Mouse (Mus musculus) megakaryocyte progenitor cell, adult 5-6 weeks (primary cell): ENCODE data around the gene Il18r1. TPM values are rescaled to one million over a fixed set of nuclear protein-coding genes. Genes with fewer than 3 reads are reported as not detected.

Source experiments
- ATAC-seq: replicated peaks from 2 replicates; pipeline ENCODE4 v1.8.0; 2016; ENCODE audit warnings: mild to moderate bottlenecking, moderate TSS enrichment, inconsistent platforms; ENCODE audit not compliant: poor library complexity
- total RNA-seq, 2 experiments: library from RNA; stranded (forward) in 1 of 2; stranded (reverse) in 1 of 2; fragments of 157-497, 149-512 nt in 1 of 2; fragments of 200-1000 nt in 1 of 2; gene quantifications; 2 replicates each; pipeline versions ENCODE4 v1.2.3 to v1.2.4; 2015 to 2017

The Il18r1 gene
- total RNA-seq, 2 experiments from 2014 or later = 0.46 to 1.6 TPM

GRCm38 (mm10) chr1:40479505-40479923 is 14.2 kb downstream of the Il18r1 start:
- ATAC-seq = peak; percentile 72

- no peak for ATAC-seq
Observed at GRCm38 (mm10) chr1:40494594-40494993, 29.2 kb downstream of the Il18r1 start.

GRCm38 (mm10) chr1:40499708-40500107 is 34.4 kb downstream of the Il18r1 start:
- ATAC-seq = no peak

GRCm38 (mm10) chr1:40501126-40501525 is 35.8 kb downstream of the Il18r1 start:
- ATAC-seq = peak; percentile 32

GRCm38 (mm10) chr1:40501546-40502398 is 36.4 kb downstream of the Il18r1 start:
- ATAC-seq = peak; percentile 84

- ATAC-seq = no peak
Observed at GRCm38 (mm10) chr1:40504548-40504947, 39.2 kb downstream of the Il18r1 start.

GRCm38 (mm10) chr1:40514851-40515585 is 49.7 kb downstream of the Il18r1 start, which contains the start of gene Il18rap:
Gene Il18rap, plus strand, starts transcription at chr1:40515362.
- ATAC-seq = peak; percentile 92

- ATAC-seq = peak; percentile 66
Observed at GRCm38 (mm10) chr1:40516364-40516763, 51.0 kb downstream of the Il18r1 start.

- no peak for ATAC-seq
Observed at GRCm38 (mm10) chr1:40522918-40523317, 57.6 kb downstream of the Il18r1 start.

GRCm38 (mm10) chr1:40523971-40524722 is 58.8 kb downstream of the Il18r1 start:
- no peak for ATAC-seq

GRCm38 (mm10) chr1:40529287-40529686 is 63.9 kb downstream of the Il18r1 start:
- ATAC-seq = no peak

- no peak for ATAC-seq
Observed at GRCm38 (mm10) chr1:40537577-40537976, 72.2 kb downstream of the Il18r1 start.

- peak; percentile 64 for ATAC-seq
Observed at GRCm38 (mm10) chr1:40544650-40545049, 79.3 kb downstream of the Il18r1 start.

GRCm38 (mm10) chr1:40546645-40547044 is 81.3 kb downstream of the Il18r1 start:
- no peak for ATAC-seq

- no peak for ATAC-seq
Observed at GRCm38 (mm10) chr1:40547064-40547572, 81.8 kb downstream of the Il18r1 start.

- no peak for ATAC-seq
Observed at GRCm38 (mm10) chr1:40547762-40548161, 82.4 kb downstream of the Il18r1 start.

Other genes starting within 250 kb of the Il18r1 start
- gene Il1r1, start 240.5 kb upstream of the Il18r1 start, total RNA-seq (2015) = 4.6 and 5.8 TPM in 2 replicates
- 3.2 and 4.7 TPM in 2 replicates for gene Il1r1, start 240.5 kb upstream of the Il18r1 start, total RNA-seq (2017)
- 9.3 and 12.0 TPM in 2 replicates for gene Il1rl2, start 140.9 kb upstream of the Il18r1 start, total RNA-seq (2015)
- 10.4 and 10.6 TPM in 2 replicates for gene Il1rl2, start 140.9 kb upstream of the Il18r1 start, total RNA-seq (2017)
- 5.3 and 11.7 TPM in 2 replicates for gene Il1rl1, start 36.0 kb upstream of the Il18r1 start, total RNA-seq (2015)
- gene Il1rl1, start 36.0 kb upstream of the Il18r1 start, total RNA-seq (2017) = 5.9 and 11.3 TPM in 2 replicates
- gene Il18rap, start 49.8 kb downstream of the Il18r1 start, total RNA-seq (2015) = 11.2 and 11.4 TPM in 2 replicates
- 9.6 and 10.7 TPM in 2 replicates for gene Il18rap, start 49.8 kb downstream of the Il18r1 start, total RNA-seq (2017)
- gene Slc9a4, start 114.5 kb downstream of the Il18r1 start, total RNA-seq (2015) = not detected in 2 replicates
- gene Slc9a4, start 114.5 kb downstream of the Il18r1 start, total RNA-seq (2017) = not detected in 2 replicates
- gene Slc9a2, start 215.0 kb downstream of the Il18r1 start, total RNA-seq (2015) = not detected in 2 replicates
- 0.04 and 0.10 TPM in 2 replicates for gene Slc9a2, start 215.0 kb downstream of the Il18r1 start, total RNA-seq (2017)